ENCODE assay signal across 20 mouse cellular contexts in genomic region chr9:56072861-56073260, GRCm38 (mm10). TPM values are rescaled to one million over a fixed set of nuclear protein-coding genes. Genes with fewer than 3 reads are reported as not detected.
A peak's percentile ranks its signal among the peaks of the same experiment; 100 is the strongest.
DNase-seq lines count a peak whose midpoint lies in the region; ATAC-seq and TF ChIP-seq lines count a peak whose summit lies in the region.
"Had no signal": no experiment of that assay in that cellular context is flagged by ENCODE, and none has a peak within 500 bp of the region (broad histone marks: within the 10 kb centered on the region; RNA-seq: fewer than 3 reads in every experiment).

No protein-coding gene starts in this region.

- H3K9me3 ChIP-seq in embryonic facial prominence, embryonic 15.5 days (replicated peaks): no peaks in the 10 kb centered on the region
- H3K9me3 ChIP-seq: forebrain, embryonic 13.5 days; heart, embryonic 10.5 days; hindbrain, embryonic 10.5 days; intestine, embryonic 15.5 days had no signal

- no peak for TF ChIP-seq POLR2A in kidney, adult 2 months (IDR thresholded peaks at IDR 0.05; ENCODE audit: low read depth, low read length)

- H3K36me3 ChIP-seq in kidney, adult 2 months (ENCODE audit: control insufficient read depth, insufficient read depth, low read length): no peaks in the 10 kb centered on the region
- H3K36me3 ChIP-seq in embryonic facial prominence, embryonic 15.5 days: peaks cover 11% of the 10 kb centered on the region; the same call in 1 of the 2 replicates

- TF ChIP-seq CTCF in kidney, adult 2 months (conservative IDR thresholded peaks at IDR 0.05; ENCODE audit: insufficient read depth, insufficient read length, low read depth, low read length): no peak

- no peak overlapping the region for H3K27ac ChIP-seq in kidney, adult 2 months (ENCODE audit: insufficient read depth, low read depth, low read length)
- H3K27ac ChIP-seq in embryonic facial prominence, embryonic 15.5 days (replicated peaks): peak overlapping the region; percentile 73
- H3K27ac ChIP-seq: forebrain, embryonic 13.5 days; gastrocnemius, adult 2 months; heart, embryonic 10.5 days; hindbrain, embryonic 10.5 days; hindbrain, embryonic 14.5 days; intestine, embryonic 15.5 days had no signal

- no peak for ATAC-seq in embryonic facial prominence, embryonic 15.5 days (ENCODE audit: insufficient number of reproducible peaks, low FRiP score, low TSS enrichment, low read depth)
- ATAC-seq: forebrain, embryonic 13.5 days; intestine, embryonic 15.5 days had no signal

- no peaks in the 10 kb centered on the region for H3K4me1 ChIP-seq in kidney, adult 2 months (ENCODE audit: control insufficient read depth, insufficient read depth, low read length)
- peaks cover 20% of the 10 kb centered on the region for H3K4me1 ChIP-seq in embryonic facial prominence, embryonic 15.5 days

- H3K4me3 ChIP-seq in kidney, adult 2 months (ENCODE audit: insufficient read depth, low read depth, low read length): no peak overlapping the region
- no peak overlapping the region for H3K4me3 ChIP-seq in embryonic facial prominence, embryonic 15.5 days (replicated peaks)
- H3K4me3 ChIP-seq: forebrain, embryonic 13.5 days; gastrocnemius, adult 2 months; heart, embryonic 10.5 days; hindbrain, embryonic 10.5 days; intestine, embryonic 15.5 days had no signal

- no peak overlapping the region for H3K9ac ChIP-seq in embryonic facial prominence, embryonic 15.5 days
- H3K9ac ChIP-seq: forebrain, embryonic 13.5 days; hindbrain, embryonic 14.5 days; intestine, embryonic 15.5 days had no signal

- no peaks in the 10 kb centered on the region for H3K27me3 ChIP-seq in kidney, adult 2 months (replicated peaks; ENCODE audit: control insufficient read depth, insufficient read depth, low read length)
- no peaks in the 10 kb centered on the region for H3K27me3 ChIP-seq in embryonic facial prominence, embryonic 15.5 days
- H3K27me3 ChIP-seq: forebrain, embryonic 13.5 days; intestine, embryonic 15.5 days had no signal

- WGBS in kidney, adult 2 months: 51% methylated on average over 2 of the region's 2 CpGs
- WGBS in embryonic facial prominence, embryonic 15.5 days: 25% methylated on average over 2 of the region's 2 CpGs

- peak; percentile 17 for DNase-seq in kidney, adult 2 months
- no peak for DNase-seq in kidney, adult 11 months
- peak; percentile 53 for DNase-seq in ES-CJ7 (ENCODE audit: low read depth, low spot score)
- peak; percentile 31 for DNase-seq in R1 (ENCODE audit: low read depth, low spot score)
- DNase-seq in thymus, postnatal 4 days: no peak
- no peak for DNase-seq in layer of hippocampus, adult 8-10 months (ENCODE audit: low spot score in 2 of 2)
- DNase-seq: adrenal gland, postnatal 10 days; cerebellum, adult 11 months; cerebellum, adult 8-10 months; cerebellum, postnatal 14 days; gastrocnemius, adult 2 months; gastrocnemius, postnatal 25 days; heart, postnatal 10 days; kidney, adult 8-10 months had no signal

- H3K4me2 ChIP-seq in embryonic facial prominence, embryonic 15.5 days (replicated peaks): no peak overlapping the region
- H3K4me2 ChIP-seq: forebrain, embryonic 13.5 days; hindbrain, embryonic 14.5 days; intestine, embryonic 15.5 days had no signal

RNA-seq across cellular contexts. Expression of gene Pstpip1, which starts 16.9 kb away (rescaled TPM):
- 1.5 and 3.3 TPM in 2 replicates for polyA plus RNA-seq in kidney, adult 2 months (2012; rRNA removed)
- 4.6 and 4.8 TPM in 2 replicates for polyA plus RNA-seq in embryonic facial prominence, embryonic 15.5 days (2015; fragmentation: Nextera tagmentation; extraction: Ambion mirVana)
- 1 to 10 TPM; 2.0 to 4.2 (median 3.0) TPM for total RNA-seq in layer of hippocampus, adult 8-10 months (2022)

RNA-seq across cellular contexts. Expression of gene Rcn2, which starts 31.2 kb away (rescaled TPM):
- 24.4 and 39.9 TPM in 2 replicates for polyA plus RNA-seq in kidney, adult 2 months (2012; rRNA removed)
- polyA plus RNA-seq in embryonic facial prominence, embryonic 15.5 days (2015; fragmentation: Nextera tagmentation; extraction: Ambion mirVana): 236 and 252 TPM in 2 replicates
- total RNA-seq in layer of hippocampus, adult 8-10 months (2022): 100 to 1,000 TPM in 1 of 4 experiments, 10 to 100 TPM in 3; 96.9 to 102 (median 98.8) TPM

Comparison
In these comparisons a context has a peak if more than half of its experiments do, and no peak if none do; other contexts are left out.
1. DNase-seq: peak in kidney, adult 2 months (single experiment), ES-CJ7 (single experiment) and R1 (single experiment); none in kidney, adult 11 months (single experiment), thymus, postnatal 4 days (single experiment) and layer of hippocampus, adult 8-10 months (0 of 2).